Mouse (Mus musculus): Measurements from ENCODE around the gene Gdi2. TPM values are rescaled to one million over a fixed set of nuclear protein-coding genes. Genes with fewer than 3 reads are reported as not detected.
"Not testable (repeated sequence)": the region's sequence is repeated elsewhere in the genome, so short reads cannot be mapped to it uniquely, and the experiment has no call there.

Gdi2 gene
- total RNA-seq (2021) = 100 to 1,000 TPM; 277 to 290 TPM
- long read RNA-seq, experiment 1, full-length matches to known transcripts = 87 of 97 reads
- long read RNA-seq, experiment 1, partial matches to known transcripts = 8 of 97 reads
- long read RNA-seq, experiment 1, other reads (novel, unspliced or antisense) = 2 of 97 reads
- long read RNA-seq, experiment 2, full-length matches to known transcripts = 143 of 162 reads
- long read RNA-seq, experiment 2, partial matches to known transcripts = 10 of 162 reads
- long read RNA-seq, experiment 2, other reads (novel, unspliced or antisense) = 9 of 162 reads

DNA sequence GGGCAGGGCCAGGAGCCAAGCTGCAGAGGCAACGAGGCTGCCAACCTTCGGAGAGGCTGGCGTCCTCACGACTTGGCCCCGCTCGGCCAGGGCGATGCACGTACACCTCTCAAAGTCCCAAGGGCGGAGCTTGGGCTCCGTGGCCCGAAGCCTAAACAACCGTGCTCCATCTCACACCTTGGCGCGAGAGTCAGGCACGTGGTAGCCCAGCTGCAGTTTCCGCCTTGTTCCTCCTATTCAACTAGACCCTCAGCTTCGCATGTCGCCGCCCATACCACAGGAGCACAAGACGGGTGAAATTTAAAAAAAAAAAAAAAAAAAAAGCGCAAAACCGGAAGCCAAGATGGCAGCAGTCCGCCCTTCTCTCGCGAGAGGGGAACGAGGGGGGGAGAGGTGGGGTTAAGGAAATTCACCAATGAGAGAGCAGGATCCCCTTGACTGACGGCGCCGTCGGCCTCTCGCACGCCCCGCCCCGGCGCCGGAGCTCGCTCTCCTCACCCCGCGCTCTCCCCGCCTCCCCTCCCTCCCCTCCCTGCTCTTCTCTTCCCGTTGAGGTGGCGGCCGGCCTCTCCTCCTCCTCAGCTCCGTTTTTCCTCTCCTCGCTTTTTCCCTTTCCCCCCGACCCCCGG, at the start of gene Gdi2:
TSS of gene Gdi2 (plus strand) at position 470 of the 629 bp plus-strand sequence.
- Histone ChIP-seq H3K4me3 (peak within 1 kb of the TSS; percentile 80), H3K27ac (peak within 1 kb of the TSS; percentile 99)
- TF ChIP-seq CTCF (conservative IDR thresholded peaks at IDR 0.05) = no peak
- peak; percentile 94 for DNase-seq (ENCODE audit: low spot score in 2 of 2)

DNA sequence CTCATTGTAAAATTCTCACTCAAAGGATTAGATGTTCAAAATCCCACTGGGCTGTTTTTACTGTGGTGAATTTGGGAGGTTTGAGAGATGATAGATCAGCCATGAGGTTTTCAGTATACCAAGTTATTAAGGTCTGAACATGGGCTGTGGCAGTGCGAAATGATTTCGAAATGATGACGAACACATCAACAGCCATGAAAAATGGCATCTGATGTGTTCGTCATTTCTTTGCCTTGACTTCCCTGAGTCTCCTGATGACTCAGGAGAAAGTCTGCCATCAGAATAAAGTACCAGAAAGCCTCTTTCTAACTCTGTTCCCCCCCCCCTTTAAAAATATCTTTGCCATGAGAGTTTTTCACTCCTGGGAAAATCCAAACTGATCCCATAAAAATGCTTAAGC, 42.3 kb upstream of the Gdi2 start:
- Histone ChIP-seq H3K4me3 (no peak overlapping the region), H3K27ac (no peak overlapping the region)
- no peak for DNase-seq (ENCODE audit: low spot score in 2 of 2)
- no peak for TF ChIP-seq CTCF (conservative IDR thresholded peaks at IDR 0.05)

DNA sequence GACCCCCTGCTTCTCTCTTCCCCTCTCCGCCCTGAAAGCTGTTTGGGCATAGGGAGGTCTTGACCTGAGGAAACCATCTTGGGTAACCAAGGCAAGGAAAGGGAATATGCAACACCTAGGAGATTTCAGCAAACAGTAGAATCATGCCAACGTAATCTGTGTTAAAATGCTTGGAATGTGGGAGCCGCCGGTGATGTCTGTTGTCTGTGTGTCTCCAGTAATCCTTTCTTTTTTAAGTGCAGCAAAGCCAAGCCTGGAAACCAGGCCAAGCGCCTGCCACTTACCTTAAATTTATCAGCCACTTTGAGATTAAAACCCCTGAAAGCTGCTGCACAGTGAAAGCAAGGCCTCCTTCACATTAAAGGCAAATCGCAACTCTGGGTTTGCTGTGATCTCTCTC, 36.8 kb upstream of the Gdi2 start:
- not testable (repeated sequence) for DNase-seq (ENCODE audit: low spot score in 2 of 2); H3K27ac ChIP-seq; H3K4me3 ChIP-seq

DNA sequence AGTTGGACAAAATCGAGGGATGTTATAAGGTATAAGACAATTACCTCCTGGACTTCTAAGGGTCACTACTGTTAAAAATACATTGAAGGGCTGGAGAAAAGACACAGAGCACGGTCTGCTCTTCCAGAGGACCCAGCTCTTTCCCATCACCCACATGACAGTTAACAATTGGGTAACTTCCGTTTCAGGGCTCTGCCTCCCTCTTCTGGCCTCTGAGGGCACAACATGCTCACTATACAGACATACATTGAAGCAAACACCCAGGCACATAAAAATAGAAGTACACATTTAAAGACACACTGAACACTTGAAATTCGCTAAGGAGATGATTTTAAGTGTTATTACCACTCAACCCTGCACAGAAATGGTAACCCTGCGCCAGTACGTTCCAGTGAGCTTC, 22.5 kb upstream of the Gdi2 start:
- not testable (repeated sequence) for H3K27ac ChIP-seq; H3K4me3 ChIP-seq; DNase-seq (ENCODE audit: low spot score in 2 of 2)
- TF ChIP-seq CTCF (conservative IDR thresholded peaks at IDR 0.05) = peak; percentile 32

DNA sequence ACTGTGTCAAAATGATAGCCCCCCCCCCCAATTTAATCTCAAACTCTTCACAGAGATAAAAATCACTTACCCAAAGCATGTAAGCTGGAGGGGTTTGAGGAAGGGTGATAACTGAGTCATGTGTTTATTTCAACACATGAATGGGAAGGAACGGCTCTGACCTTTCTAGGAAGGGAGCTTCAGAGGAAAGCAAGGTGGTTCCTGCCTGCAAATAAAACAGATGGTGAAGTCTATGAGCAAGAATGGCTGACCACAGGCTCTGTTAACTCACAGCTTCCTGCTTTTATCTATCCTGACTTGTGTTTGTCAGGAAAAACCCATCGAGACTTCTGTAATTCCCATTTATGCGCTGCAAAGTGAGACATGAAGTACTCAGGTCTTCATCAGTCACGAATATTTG, 18.5 kb upstream of the Gdi2 start:
- H3K27ac ChIP-seq; DNase-seq (ENCODE audit: low spot score in 2 of 2); H3K4me3 ChIP-seq: not testable (repeated sequence)

DNA sequence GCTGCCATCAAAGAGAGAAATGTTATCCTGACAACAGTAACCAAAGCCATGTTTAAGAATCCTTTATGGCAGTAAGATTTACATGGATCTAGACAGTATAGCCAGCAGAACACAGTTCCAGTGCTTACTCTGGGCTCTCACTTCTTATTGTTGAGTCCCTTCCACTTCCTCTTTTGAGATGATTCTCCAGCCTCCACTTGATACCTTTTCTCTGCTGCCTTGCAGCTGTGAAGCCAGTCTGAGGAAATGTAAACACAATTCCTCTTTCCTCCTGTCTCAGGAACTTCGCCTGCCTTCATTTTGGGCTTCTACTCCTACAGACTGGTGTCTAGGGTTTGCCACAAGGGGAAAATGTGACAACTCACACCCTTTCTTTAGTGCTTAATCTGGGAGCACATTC, 17.9 kb upstream of the Gdi2 start:
- not testable (repeated sequence) for H3K27ac ChIP-seq; H3K4me3 ChIP-seq; DNase-seq (ENCODE audit: low spot score in 2 of 2)

DNA sequence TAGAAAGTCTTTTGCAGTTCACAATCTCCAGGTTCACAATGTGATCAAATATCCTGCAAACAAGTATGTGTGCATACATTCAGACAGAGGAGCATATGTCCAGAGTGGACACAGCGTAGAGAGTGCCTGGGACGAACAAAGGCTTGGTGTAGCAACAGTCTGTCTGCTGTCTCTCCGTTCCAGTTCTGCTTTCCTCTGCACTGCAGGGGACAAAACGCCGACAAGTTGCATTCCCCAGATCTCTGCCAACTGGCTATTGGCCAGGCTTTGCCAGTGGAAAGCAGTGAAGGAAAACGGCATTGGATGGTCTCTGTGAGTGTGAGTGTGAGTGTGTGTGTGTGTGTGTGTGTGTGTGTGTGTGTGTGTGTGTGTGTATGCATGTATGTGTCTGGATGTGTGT, 14.4 kb upstream of the Gdi2 start:
- Histone ChIP-seq H3K4me3 (no peak overlapping the region), H3K27ac (0 out of 2 replicates have a peak overlapping the region, but pooled peaks have one; percentile 14)
- TF ChIP-seq CTCF (conservative IDR thresholded peaks at IDR 0.05) = no peak
- no peak for DNase-seq (ENCODE audit: low spot score in 2 of 2)

DNA sequence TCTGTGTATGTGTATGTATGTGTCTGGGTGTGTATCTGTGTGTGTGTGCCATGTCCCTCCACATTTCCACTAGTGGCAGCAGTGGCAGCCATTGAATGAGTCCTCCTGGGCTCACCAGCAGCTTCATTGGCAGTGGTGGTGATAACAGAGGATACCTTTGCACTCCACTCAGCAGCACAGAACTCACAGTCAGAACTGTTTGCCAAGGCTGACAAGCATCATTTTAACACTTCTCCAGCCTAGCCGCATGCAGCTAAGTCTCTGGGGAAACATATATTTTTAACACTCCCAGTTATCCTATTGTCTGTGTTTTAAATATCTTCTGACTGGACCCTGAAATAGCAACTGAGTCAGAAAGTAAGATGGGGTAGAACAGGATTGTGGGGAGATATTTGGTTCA, 13.9 kb upstream of the Gdi2 start:
- no peak for DNase-seq (ENCODE audit: low spot score in 2 of 2)
- TF ChIP-seq CTCF (conservative IDR thresholded peaks at IDR 0.05) = no peak
- Histone ChIP-seq H3K4me3 (no peak overlapping the region), H3K27ac (no peak overlapping the region)

DNA sequence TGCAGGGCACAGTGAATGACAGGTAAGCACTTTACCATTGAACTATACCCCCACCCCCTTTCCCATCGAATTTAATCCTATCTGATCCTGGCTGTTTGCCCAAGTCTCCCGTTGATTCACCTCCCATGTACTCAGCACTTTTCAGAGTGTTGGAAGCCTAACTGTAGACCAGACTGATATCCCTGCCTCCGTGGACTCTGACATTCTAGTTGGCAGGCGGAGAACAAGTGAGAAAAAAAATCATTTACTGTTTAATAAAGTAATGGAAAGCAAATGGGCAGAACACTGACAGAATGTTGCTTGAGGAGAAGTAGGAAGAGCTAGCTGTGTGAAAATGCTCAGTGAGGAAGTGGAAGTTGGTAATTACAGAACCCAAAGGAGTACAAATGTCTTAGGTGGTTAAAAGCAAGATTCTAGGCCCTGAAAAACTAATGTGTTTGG, 12.2 kb upstream of the Gdi2 start:
- no peak overlapping the region for H3K27ac ChIP-seq
- no peak overlapping the region for H3K4me3 ChIP-seq
- DNase-seq (ENCODE audit: low spot score in 2 of 2) = no peak
- no peak for TF ChIP-seq CTCF (conservative IDR thresholded peaks at IDR 0.05)

DNA sequence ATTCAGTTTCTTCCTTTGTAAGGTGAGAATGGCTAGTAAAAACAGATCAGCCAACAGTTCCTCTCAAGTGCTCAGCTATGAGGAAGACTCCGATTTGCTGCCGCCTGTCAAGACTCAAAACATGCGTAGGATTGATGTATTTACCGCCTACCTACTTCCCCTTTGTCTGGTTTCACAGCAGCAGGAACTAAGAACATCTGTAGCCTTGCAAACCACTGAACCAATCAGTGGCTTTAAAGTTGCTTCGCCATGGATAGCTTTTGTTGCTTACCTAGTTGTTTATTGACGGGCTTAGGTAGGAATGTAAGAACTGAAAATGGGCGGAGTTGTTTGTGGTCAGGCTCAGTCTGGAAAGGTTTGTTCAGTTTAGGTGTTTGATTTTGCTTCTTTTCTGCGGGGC, 11.5 kb upstream of the Gdi2 start:
- no peak overlapping the region for H3K27ac ChIP-seq
- no peak for DNase-seq (ENCODE audit: low spot score in 2 of 2)
- H3K4me3 ChIP-seq = no peak overlapping the region
- TF ChIP-seq CTCF (conservative IDR thresholded peaks at IDR 0.05) = no peak

DNA sequence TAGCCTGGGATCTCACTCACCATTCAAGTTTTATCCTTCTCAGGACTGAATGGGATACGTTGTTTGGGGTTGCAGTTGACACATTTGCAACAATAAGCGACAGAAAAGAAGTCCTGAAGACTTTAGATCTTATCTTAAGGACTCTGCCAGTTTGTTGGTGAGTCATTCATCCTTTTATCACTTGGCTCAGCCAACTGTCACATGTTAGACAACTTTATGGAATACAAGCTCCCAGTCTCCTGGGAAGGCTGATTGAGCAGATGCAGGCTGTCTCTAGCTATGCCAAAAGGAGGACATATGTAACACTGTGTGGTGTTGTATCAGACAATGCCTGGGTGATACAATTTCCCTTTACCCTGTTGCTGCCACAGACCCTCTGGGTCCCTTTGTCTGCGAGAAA, 7.4 kb upstream of the Gdi2 start:
- Histone ChIP-seq H3K27ac (no peak overlapping the region), H3K4me3 (no peak overlapping the region)
- TF ChIP-seq CTCF (conservative IDR thresholded peaks at IDR 0.05) = no peak
- peak in 1 of 2 experiments; percentile 29 for DNase-seq (ENCODE audit: low spot score in 2 of 2)

DNA sequence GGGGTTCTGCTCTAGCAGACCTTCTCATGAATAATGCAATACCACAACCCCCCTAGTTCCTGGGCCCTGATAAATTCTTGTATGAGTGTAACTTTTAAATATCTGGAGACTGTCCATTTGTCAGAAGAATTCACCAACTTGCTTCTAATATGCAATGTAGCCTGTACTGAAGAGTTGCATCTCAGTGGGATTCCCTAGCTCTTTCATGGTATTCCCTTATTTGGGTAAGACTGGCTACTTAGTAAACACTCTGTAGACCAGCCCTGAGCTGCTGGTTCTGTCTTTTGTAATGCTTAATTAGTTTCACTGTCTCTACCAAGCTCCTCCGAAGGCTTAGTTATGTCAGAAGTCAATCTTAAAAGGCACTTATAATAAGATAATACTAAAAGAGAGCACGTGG, 6.7 kb upstream of the Gdi2 start:
- not testable (repeated sequence) for H3K27ac ChIP-seq; DNase-seq (ENCODE audit: low spot score in 2 of 2); H3K4me3 ChIP-seq

DNA sequence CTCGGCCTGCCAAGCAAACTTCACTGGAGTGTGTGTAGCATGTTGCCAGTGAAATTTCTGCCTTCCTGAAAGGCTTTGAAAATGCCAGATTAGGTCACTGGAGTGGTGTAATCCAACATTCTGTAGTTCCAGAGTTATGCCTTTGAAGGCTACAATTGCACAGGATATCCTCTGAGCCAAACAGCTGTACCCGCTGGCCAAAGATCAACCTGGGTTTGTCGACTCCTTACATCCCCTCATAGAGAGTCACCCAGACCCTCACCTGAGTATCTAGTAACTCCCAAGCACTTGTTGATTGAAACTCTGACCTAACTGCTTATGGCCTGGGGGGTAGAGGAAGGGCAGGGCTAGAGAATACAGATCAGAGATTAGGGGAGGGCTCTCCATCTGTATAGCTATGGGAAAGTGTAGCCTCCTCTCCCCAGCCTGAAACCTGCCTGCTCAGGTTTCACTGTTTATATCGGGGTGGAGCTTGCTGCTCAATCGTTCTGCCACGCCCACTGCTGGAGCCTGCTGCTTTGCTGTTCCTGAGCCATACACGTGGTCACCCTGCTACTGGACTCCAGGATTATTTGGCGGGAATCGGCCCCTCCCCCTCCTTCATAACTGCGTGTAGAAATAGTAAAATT, 6.1 kb upstream of the Gdi2 start:
- Histone ChIP-seq H3K27ac (no peak overlapping the region), H3K4me3 (no peak overlapping the region)
- TF ChIP-seq CTCF (conservative IDR thresholded peaks at IDR 0.05) = no peak
- no peak for DNase-seq (ENCODE audit: low spot score in 2 of 2)

DNA sequence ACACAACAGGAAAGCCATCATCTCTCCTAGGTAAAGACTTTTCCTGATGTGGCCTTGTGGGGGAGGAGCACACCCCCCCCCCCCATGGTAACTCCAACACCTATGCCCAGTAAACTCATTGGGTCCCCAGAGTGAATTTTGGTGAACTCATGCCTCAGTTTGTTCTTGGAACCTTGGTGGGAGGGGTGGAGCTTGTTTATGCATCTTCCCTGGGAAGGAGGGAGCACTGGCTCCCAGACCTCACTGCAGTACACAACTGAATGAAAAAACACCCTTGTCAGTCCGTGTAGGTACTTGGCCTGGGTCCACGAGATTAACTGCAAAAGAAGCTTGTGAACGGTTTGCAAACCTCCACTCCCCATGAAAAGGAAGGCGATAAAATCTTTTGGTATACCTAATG, 5.4 kb upstream of the Gdi2 start:
- Histone ChIP-seq H3K4me3 (no peak overlapping the region), H3K27ac (no peak overlapping the region)
- no peak for TF ChIP-seq CTCF (conservative IDR thresholded peaks at IDR 0.05)
- DNase-seq (ENCODE audit: low spot score in 2 of 2) = no peak
